Mouse (Mus musculus): ENCODE measurements around the gene Gm49661. TPM values are rescaled to one million over a fixed set of nuclear protein-coding genes. Genes with fewer than 3 reads are reported as not detected.

The Gm49661 gene
- total and polyA plus RNA-seq, 3 experiments, result 3.1 TPM; not detected in 2

- H3K79me2 ChIP-seq (replicated peaks; ENCODE audit: control insufficient read depth, extremely low read depth, insufficient read depth, poor library complexity, severe bottlenecking), result no peaks in the 10 kb centered on the region
- no peak for DNase-seq (ENCODE audit: extremely low read depth)
- no peak overlapping the region for H3K4me2 ChIP-seq (ENCODE audit: insufficient read depth, low read depth, poor library complexity, severe bottlenecking)
- H3K4me1 ChIP-seq (ENCODE audit: control insufficient read depth in 1 of 2, insufficient read depth in 2 of 2), result peaks cover 6 to 7% of the 10 kb centered on the region in 2 experiments
- peaks cover 2% of the 10 kb centered on the region for H3K9me3 ChIP-seq (replicated peaks; ENCODE audit: low read length)
- H3K9ac ChIP-seq (ENCODE audit: insufficient read depth, low read depth), result no peak overlapping the region
- no peak overlapping the region for H3K27ac ChIP-seq (ENCODE audit: insufficient read depth, low read depth)
- H3K27me3 ChIP-seq (replicated peaks), result peaks cover 57% of the 10 kb centered on the region
- no peak overlapping the region for H3K4me3 ChIP-seq (replicated peaks in 1 of 3; ENCODE audit: low read depth in 2 of 3, low read length in 2 of 3, poor library complexity in 1 of 3)
- H3K36me3 ChIP-seq (replicated peaks in 1 of 2; ENCODE audit: control insufficient read depth in 1 of 2, insufficient read depth in 1 of 2, low read length in 1 of 2), result no peaks in the 10 kb centered on the region
- dilution Hi-C loops (cut with MboI; ENCODE audit: extremely low pct_ligation_motif_present, extremely low pct_unique_long_range_greater_than_20kb, low sequenced_read_pairs) (no loop called here), in situ Hi-C loops (cut with MboI; ENCODE audit: low pct_ligation_motif_present, low pct_unique_long_range_greater_than_20kb, low sequenced_read_pairs) (no loop called here)
- no peak for TF ChIP-seq BHLHE40 (IDR thresholded peaks at IDR 0.05; ENCODE audit: low read depth, low read length)
- TF ChIP-seq ELF1 (IDR thresholded peaks at IDR 0.05; ENCODE audit: low read depth, low read length), result no peak
- TF ChIP-seq IRF4 (IDR thresholded peaks at IDR 0.05; ENCODE audit: low read depth, low read length), result no peak
- no peak for TF ChIP-seq CTCF (conservative IDR thresholded peaks at IDR 0.05 in 1 of 2, IDR thresholded peaks at IDR 0.05 in 1 of 2; ENCODE audit: low read depth in 2 of 2, low read length in 2 of 2)
- TF ChIP-seq NELFE (IDR thresholded peaks at IDR 0.05; ENCODE audit: low read depth, low read length), result no peak
- TF ChIP-seq SIN3A (IDR thresholded peaks at IDR 0.05; ENCODE audit: low read length), result no peak
- TF ChIP-seq HCFC1 (IDR thresholded peaks at IDR 0.05; ENCODE audit: low read depth, low read length), result no peak
- TF ChIP-seq MAFK (IDR thresholded peaks at IDR 0.05; ENCODE audit: insufficient replicate concordance, low read length), result no peak
- no peak for TF ChIP-seq TBP (conservative IDR thresholded peaks at IDR 0.05; ENCODE audit: low read depth, low read length)
- TF ChIP-seq MXI1 (IDR thresholded peaks at IDR 0.05; ENCODE audit: low read depth, low read length), result no peak
These were observed 19.5 kb downstream of the Gm49661 start for GRCm38 (mm10) chr8:84949753-84950152.

GRCm38 (mm10) chr8:84947241-84947545 is 22.0 kb downstream of the Gm49661 start:
- peaks cover 68% of the 10 kb centered on the region for H3K27me3 ChIP-seq (replicated peaks)
- no peak overlapping the region for H3K9ac ChIP-seq (ENCODE audit: insufficient read depth, low read depth)
- H3K36me3 ChIP-seq (replicated peaks in 1 of 2; ENCODE audit: control insufficient read depth in 1 of 2, insufficient read depth in 1 of 2, low read length in 1 of 2), result no peaks in the 10 kb centered on the region
- DNase-seq (ENCODE audit: extremely low read depth), result no peak
- H3K4me1 ChIP-seq (ENCODE audit: control insufficient read depth in 1 of 2, insufficient read depth in 2 of 2), result peaks cover 0 to 9% of the 10 kb centered on the region in 2 experiments; a peak in 2 of 4 replicates
- TF ChIP-seq TBP (conservative IDR thresholded peaks at IDR 0.05; ENCODE audit: low read depth, low read length) (no peak), MXI1 (IDR thresholded peaks at IDR 0.05; ENCODE audit: low read depth, low read length) (peak; percentile 68; the same call in 1 of the 2 replicates), MEF2A (IDR thresholded peaks at IDR 0.05; ENCODE audit: borderline replicate concordance, low read depth, low read length) (no peak), RCOR1 (conservative IDR thresholded peaks at IDR 0.05; ENCODE audit: low read depth, low read length) (no peak), TCF12 (IDR thresholded peaks at IDR 0.05; ENCODE audit: low read depth, low read length) (no peak), E2F4 (IDR thresholded peaks at IDR 0.05; ENCODE audit: insufficient replicate concordance, low read depth, low read length) (no peak), BHLHE40 (IDR thresholded peaks at IDR 0.05; ENCODE audit: low read depth, low read length) (no peak), SIN3A (IDR thresholded peaks at IDR 0.05; ENCODE audit: low read length) (peak; percentile 99), POLR2AphosphoS2 (IDR thresholded peaks at IDR 0.05; ENCODE audit: low read depth, low read length) (no peak), RAD21 (IDR thresholded peaks at IDR 0.05; ENCODE audit: low read depth, low read length) (no peak), UBTF (IDR thresholded peaks at IDR 0.05; ENCODE audit: low read depth, low read length) (no peak), IRF4 (IDR thresholded peaks at IDR 0.05; ENCODE audit: low read depth, low read length) (no peak), USF2 (conservative IDR thresholded peaks at IDR 0.05; ENCODE audit: low read depth, low read length) (no peak), EP300 (IDR thresholded peaks at IDR 0.05; ENCODE audit: low read length) (no peak), MAX (IDR thresholded peaks at IDR 0.05; ENCODE audit: low read length) (no peak), CHD2 (IDR thresholded peaks at IDR 0.05; ENCODE audit: low read length) (no peak), JUN (IDR thresholded peaks at IDR 0.05; ENCODE audit: insufficient read depth, low read depth, low read length) (no peak)
- peaks cover 2% of the 10 kb centered on the region for H3K9me3 ChIP-seq (replicated peaks; ENCODE audit: low read length)
- H3K79me2 ChIP-seq (replicated peaks; ENCODE audit: control insufficient read depth, extremely low read depth, insufficient read depth, poor library complexity, severe bottlenecking), result no peaks in the 10 kb centered on the region
- no peak overlapping the region for H3K27ac ChIP-seq (ENCODE audit: insufficient read depth, low read depth)
- H3K4me3 ChIP-seq (replicated peaks in 1 of 3; ENCODE audit: low read depth in 2 of 3, low read length in 2 of 3, poor library complexity in 1 of 3), result no peak overlapping the region
- no peak overlapping the region for H3K4me2 ChIP-seq (ENCODE audit: insufficient read depth, low read depth, poor library complexity, severe bottlenecking)
- dilution Hi-C loops (cut with MboI; ENCODE audit: extremely low pct_ligation_motif_present, extremely low pct_unique_long_range_greater_than_20kb, low sequenced_read_pairs) (no loop called here), in situ Hi-C loops (cut with MboI; ENCODE audit: low pct_ligation_motif_present, low pct_unique_long_range_greater_than_20kb, low sequenced_read_pairs) (no loop called here)
